In genomic region chr19:22978763-22979162, GRCm38 (mm10) we compare ENCODE assay signal across 19 mouse cellular contexts.
"Had no signal": no experiment of that assay in that cellular context is flagged by ENCODE, and none has a peak within 500 bp of the region (broad histone marks: within the 10 kb centered on the region; RNA-seq: fewer than 3 reads in every experiment).

No protein-coding gene starts in this region.

- H3K4me2 ChIP-seq: limb, embryonic 12.5 days; limb, embryonic 15.5 days; liver, embryonic 11.5 days; lung, embryonic 14.5 days; midbrain, embryonic 13.5 days had no signal

- ATAC-seq: intestine, embryonic 16.5 days; liver, postnatal 0 days; lung, postnatal 0 days; midbrain, embryonic 13.5 days had no signal

- DNase-seq: kidney, adult 18-20 months; kidney, postnatal 25 days; left cerebral cortex, postnatal 4 days; liver, postnatal 0 days; lung, embryonic 14.5 days; right cerebral cortex, postnatal 14 days; right cerebral cortex, postnatal 4 days; thymus, adult 2 months; thymus, postnatal 14 days; thymus, postnatal 4 days had no signal

- H3K27me3 ChIP-seq: limb, embryonic 12.5 days; limb, embryonic 15.5 days; midbrain, embryonic 13.5 days had no signal

- H3K9ac ChIP-seq: limb, embryonic 12.5 days; limb, embryonic 15.5 days; liver, embryonic 14.5 days; liver, postnatal 0 days; lung, embryonic 14.5 days; midbrain, embryonic 13.5 days had no signal

- H3K4me3 ChIP-seq: limb, embryonic 12.5 days; limb, embryonic 15.5 days; midbrain, embryonic 13.5 days had no signal

- H3K36me3 ChIP-seq: limb, embryonic 12.5 days; limb, embryonic 15.5 days; midbrain, embryonic 13.5 days had no signal

- H3K27ac ChIP-seq: kidney, postnatal 0 days; limb, embryonic 12.5 days; limb, embryonic 15.5 days; liver, embryonic 14.5 days; midbrain, embryonic 13.5 days; stomach, postnatal 0 days had no signal

- H3K4me1 ChIP-seq: limb, embryonic 12.5 days; limb, embryonic 15.5 days; midbrain, embryonic 13.5 days had no signal

- H3K9me3 ChIP-seq: limb, embryonic 12.5 days; limb, embryonic 15.5 days; midbrain, embryonic 13.5 days had no signal
